Mouse (Mus musculus): ENCODE results near the gene Hip1. TPM values are rescaled to one million over a fixed set of nuclear protein-coding genes. Genes with fewer than 3 reads are reported as not detected.

The Hip1 gene
- polyA plus RNA-seq, 2 experiments = 45.9 to 47.0 TPM

GRCm38 (mm10) chr5:135533431-135533830 is 11.5 kb downstream of the Hip1 start:
- DNase-seq (ENCODE audit: low spot score) (no peak), ATAC-seq (ENCODE audit: low FRiP score, low read depth) (no peak)
- no peak overlapping the region for H3K9ac ChIP-seq (ENCODE audit: low read depth, low read length, severe bottlenecking)
- H3K4me3 ChIP-seq (replicated peaks; ENCODE audit: low read length) = no peak overlapping the region
- H3K36me3 ChIP-seq (ENCODE audit: control insufficient read depth, insufficient read depth, low read length) = no peaks in the 10 kb centered on the region
- WGBS = 59% methylated on average over 10 of the region's 10 CpGs
- TF ChIP-seq POLR2A (IDR thresholded peaks at IDR 0.05; ENCODE audit: borderline replicate concordance, extremely low read depth, insufficient read depth, insufficient read length) = no peak
- H3K4me2 ChIP-seq (replicated peaks; ENCODE audit: low read depth, low read length, severe bottlenecking) = no peak overlapping the region
- no peaks in the 10 kb centered on the region for H3K9me3 ChIP-seq (ENCODE audit: control insufficient read depth, low read length)
- peak overlapping the region; percentile 29; the same call in 1 of the 2 replicates for H3K27ac ChIP-seq (replicated peaks; ENCODE audit: low read depth, low read length)
- H3K27me3 ChIP-seq (ENCODE audit: control insufficient read depth, insufficient read depth, low read length) = no peaks in the 10 kb centered on the region
- H3K4me1 ChIP-seq (ENCODE audit: control insufficient read depth, insufficient read depth, low read length) = peaks cover 3% of the 10 kb centered on the region; the same call in 1 of the 2 replicates

GRCm38 (mm10) chr5:135531306-135531845 is 13.5 kb downstream of the Hip1 start:
- Histone ChIP-seq H3K4me2 (replicated peaks; ENCODE audit: low read depth, low read length, severe bottlenecking) (no peak overlapping the region), H3K4me1 (ENCODE audit: control insufficient read depth, insufficient read depth, low read length) (peaks cover 3% of the 10 kb centered on the region; the same call in 1 of the 2 replicates), H3K9ac (ENCODE audit: low read depth, low read length, severe bottlenecking) (no peak overlapping the region), H3K36me3 (ENCODE audit: control insufficient read depth, insufficient read depth, low read length) (0 out of 2 replicates have a peak, but pooled peaks cover 2% of the 10 kb centered on the region), H3K27ac (replicated peaks; ENCODE audit: low read depth, low read length) (no peak overlapping the region), H3K27me3 (ENCODE audit: control insufficient read depth, insufficient read depth, low read length) (no peaks in the 10 kb centered on the region), H3K4me3 (replicated peaks; ENCODE audit: low read length) (no peak overlapping the region), H3K9me3 (ENCODE audit: control insufficient read depth, low read length) (no peaks in the 10 kb centered on the region)
- no peak for DNase-seq (ENCODE audit: low spot score)
- no peak for ATAC-seq (ENCODE audit: low FRiP score, low read depth)
- 70% methylated on average over 11 of the region's 11 CpGs for WGBS
- TF ChIP-seq POLR2A (IDR thresholded peaks at IDR 0.05; ENCODE audit: borderline replicate concordance, extremely low read depth, insufficient read depth, insufficient read length) = no peak

GRCm38 (mm10) chr5:135529964-135530363 is 15.0 kb downstream of the Hip1 start:
- 0 out of 2 replicates have a peak, but pooled peaks cover 2% of the 10 kb centered on the region for H3K36me3 ChIP-seq (ENCODE audit: control insufficient read depth, insufficient read depth, low read length)
- 83% methylated on average over 2 of the region's 2 CpGs for WGBS
- DNase-seq (ENCODE audit: low spot score) = no peak
- no peak overlapping the region for H3K4me3 ChIP-seq (replicated peaks; ENCODE audit: low read length)
- no peak overlapping the region for H3K9ac ChIP-seq (ENCODE audit: low read depth, low read length, severe bottlenecking)
- H3K4me2 ChIP-seq (replicated peaks; ENCODE audit: low read depth, low read length, severe bottlenecking) = no peak overlapping the region
- no peak for ATAC-seq (ENCODE audit: low FRiP score, low read depth)
- peaks cover 15% of the 10 kb centered on the region for H3K4me1 ChIP-seq (ENCODE audit: control insufficient read depth, insufficient read depth, low read length)
- H3K27me3 ChIP-seq (ENCODE audit: control insufficient read depth, insufficient read depth, low read length) = no peaks in the 10 kb centered on the region
- no peaks in the 10 kb centered on the region for H3K9me3 ChIP-seq (ENCODE audit: control insufficient read depth, low read length)
- H3K27ac ChIP-seq (replicated peaks; ENCODE audit: low read depth, low read length) = no peak overlapping the region
- no peak for TF ChIP-seq POLR2A (IDR thresholded peaks at IDR 0.05; ENCODE audit: borderline replicate concordance, extremely low read depth, insufficient read depth, insufficient read length)

- TF ChIP-seq POLR2A (IDR thresholded peaks at IDR 0.05; ENCODE audit: borderline replicate concordance, extremely low read depth, insufficient read depth, insufficient read length) = no peak
- WGBS = 74% methylated on average over 3 of the region's 3 CpGs
- H3K4me1 ChIP-seq (ENCODE audit: control insufficient read depth, insufficient read depth, low read length) = peaks cover 15% of the 10 kb centered on the region
- DNase-seq (ENCODE audit: low spot score) = peak; percentile 1
- 0 out of 2 replicates have a peak, but pooled peaks cover 2% of the 10 kb centered on the region for H3K36me3 ChIP-seq (ENCODE audit: control insufficient read depth, insufficient read depth, low read length)
- H3K27me3 ChIP-seq (ENCODE audit: control insufficient read depth, insufficient read depth, low read length) = no peaks in the 10 kb centered on the region
- H3K4me2 ChIP-seq (replicated peaks; ENCODE audit: low read depth, low read length, severe bottlenecking) = no peak overlapping the region
- H3K9ac ChIP-seq (ENCODE audit: low read depth, low read length, severe bottlenecking) = no peak overlapping the region
- no peak overlapping the region for H3K27ac ChIP-seq (replicated peaks; ENCODE audit: low read depth, low read length)
- H3K4me3 ChIP-seq (replicated peaks; ENCODE audit: low read length) = no peak overlapping the region
- H3K9me3 ChIP-seq (ENCODE audit: control insufficient read depth, low read length) = no peaks in the 10 kb centered on the region
- no peak for ATAC-seq (ENCODE audit: low FRiP score, low read depth)
These were observed 15.6 kb downstream of the Hip1 start for GRCm38 (mm10) chr5:135529310-135529709.

- ATAC-seq (ENCODE audit: low FRiP score, low read depth) = no peak
- H3K36me3 ChIP-seq (ENCODE audit: control insufficient read depth, insufficient read depth, low read length) = 0 out of 2 replicates have a peak, but pooled peaks cover 2% of the 10 kb centered on the region
- H3K4me1 ChIP-seq (ENCODE audit: control insufficient read depth, insufficient read depth, low read length) = peaks cover 13% of the 10 kb centered on the region
- H3K27ac ChIP-seq (replicated peaks; ENCODE audit: low read depth, low read length) = no peak overlapping the region
- 40% methylated on average over 7 of the region's 7 CpGs for WGBS
- no peaks in the 10 kb centered on the region for H3K9me3 ChIP-seq (ENCODE audit: control insufficient read depth, low read length)
- no peaks in the 10 kb centered on the region for H3K27me3 ChIP-seq (ENCODE audit: control insufficient read depth, insufficient read depth, low read length)
- no peak overlapping the region for H3K4me2 ChIP-seq (replicated peaks; ENCODE audit: low read depth, low read length, severe bottlenecking)
- no peak for DNase-seq (ENCODE audit: low spot score)
- no peak for TF ChIP-seq POLR2A (IDR thresholded peaks at IDR 0.05; ENCODE audit: borderline replicate concordance, extremely low read depth, insufficient read depth, insufficient read length)
- H3K4me3 ChIP-seq (replicated peaks; ENCODE audit: low read length) = no peak overlapping the region
- no peak overlapping the region for H3K9ac ChIP-seq (ENCODE audit: low read depth, low read length, severe bottlenecking)
These were observed 16.9 kb downstream of the Hip1 start for GRCm38 (mm10) chr5:135527986-135528385.

All from limb, embryonic 14.5 days (tissue).